Mouse (Mus musculus) hindbrain, embryonic 11.5 days (tissue): Measurements from ENCODE around the gene Hmga1b. TPM values are rescaled to one million over a fixed set of nuclear protein-coding genes. Genes with fewer than 3 reads are reported as not detected.
A peak's percentile ranks its signal among the peaks of the same experiment; 100 is the strongest.
"Not testable (repeated sequence)": the region's sequence is repeated elsewhere in the genome, so short reads cannot be mapped to it uniquely, and the experiment has no call there.

Experiments used
- ATAC-seq: fragments of 200-750 bp; cut with Nextera tagmentation; 2 replicates; pipeline ENCODE4 v1.8.0; 2017; ENCODE audit warnings: mild to moderate bottlenecking, moderate TSS enrichment, moderate library complexity; ENCODE audit not compliant: low FRiP score
- DNase-seq: peaks from one replicate; pipeline ENCODE4 v3.0.0-alpha.2; 2015; ENCODE audit warnings: low spot score
- H3K27ac ChIP-seq: fragments of 300-500 bp; sonication (generic); 2 replicates; pipeline ENCODE4 v1.5.1; 2014; ENCODE audit warnings: mild to moderate bottlenecking, low read depth, low read length
- H3K27me3 ChIP-seq: fragments of 300-500 bp; sonication (generic); 2 replicates; pipeline ENCODE4 v1.6.1; 2014; ENCODE audit warnings: mild to moderate bottlenecking, low read length, moderate library complexity, mixed read lengths; ENCODE audit not compliant: control insufficient read depth, insufficient read depth
- H3K36me3 ChIP-seq: fragments of 300-500 bp; sonication (generic); 2 replicates; pipeline ENCODE4 v1.6.1; 2014; ENCODE audit warnings: mild to moderate bottlenecking, low read length, moderate library complexity, mixed read lengths; ENCODE audit not compliant: control insufficient read depth, insufficient read depth
- H3K4me1 ChIP-seq: fragments of 300-500 bp; sonication (generic); replicated peaks from 2 replicates; pipeline ENCODE4 v1.6.1; 2014; ENCODE audit warnings: low read length, mixed read lengths; ENCODE audit not compliant: control insufficient read depth, insufficient read depth
- H3K4me2 ChIP-seq: fragments of 300-500 bp; sonication (generic); replicated peaks from 2 replicates; pipeline ENCODE4 v1.6.1; 2014; ENCODE audit warnings: mild to moderate bottlenecking, low read depth, low read length
- H3K4me3 ChIP-seq: fragments of 300-500 bp; sonication (generic); 2 replicates; pipeline ENCODE4 v1.5.1; 2014; ENCODE audit warnings: low read depth, low read length
- H3K9ac ChIP-seq: fragments of 300-500 bp; sonication (generic); 2 replicates; pipeline ENCODE4 v1.6.1; 2014; ENCODE audit warnings: low read depth, low read length
- H3K9me3 ChIP-seq: fragments of 300-500 bp; sonication (generic); 2 replicates; pipeline ENCODE4 v1.6.1; 2016; ENCODE audit warnings: low read length; ENCODE audit not compliant: control insufficient read depth
- WGBS: fragments of 180-500 bp; shearing (Covaris S2); extraction: QIAGEN DNeasy Blood & Tissue Kit; methylation state at CpG from one replicate; pipeline ENCODE4 v1.1.7; 2014; 5-methylcytosine and 5-hydroxymethylcytosine counted together
- polyA plus RNA-seq: library from polyadenylated mRNA; unstranded; fragments of >200 nt; fragmentation: Nextera tagmentation; extraction: Ambion mirVana; gene quantifications from 2 replicates; pipeline ENCODE4 v1.2.1, GENCODE M21; 2014

The Hmga1b gene
- polyA plus RNA-seq, 1 experiment from 2014 or later = 5.6 TPM

DNA sequence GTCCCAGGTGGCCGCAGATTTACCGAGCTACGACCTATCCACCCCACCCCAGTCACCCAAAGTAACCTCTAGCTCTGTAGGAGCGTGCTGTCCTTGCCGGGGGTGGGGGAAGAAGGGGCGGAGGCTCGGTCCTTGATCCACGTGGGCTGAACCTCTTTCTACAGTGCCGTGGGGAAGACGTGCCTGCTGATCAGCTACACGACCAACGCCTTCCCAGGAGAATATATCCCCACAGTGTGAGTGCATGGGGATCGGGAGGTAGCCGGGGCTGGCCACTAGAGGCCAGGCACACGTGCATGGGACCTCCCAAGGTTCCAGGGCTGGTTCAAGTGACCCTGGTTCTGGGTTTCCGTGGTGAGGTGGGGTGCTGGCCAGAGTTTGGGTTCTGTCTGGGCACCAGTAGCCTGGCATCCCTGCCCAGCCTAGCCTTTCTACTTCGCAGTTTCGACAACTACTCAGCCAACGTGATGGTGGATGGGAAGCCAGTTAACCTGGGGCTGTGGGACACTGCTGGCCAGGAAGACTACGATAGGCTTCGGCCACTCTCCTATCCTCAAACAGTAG lies 40.4 kb upstream of the Hmga1b start:
- DNase-seq = no peak
- H3K4me1 ChIP-seq = peaks cover 10% of the 10 kb centered on the region
- WGBS = 21% methylated on average over 21 of the region's 21 CpGs

DNA sequence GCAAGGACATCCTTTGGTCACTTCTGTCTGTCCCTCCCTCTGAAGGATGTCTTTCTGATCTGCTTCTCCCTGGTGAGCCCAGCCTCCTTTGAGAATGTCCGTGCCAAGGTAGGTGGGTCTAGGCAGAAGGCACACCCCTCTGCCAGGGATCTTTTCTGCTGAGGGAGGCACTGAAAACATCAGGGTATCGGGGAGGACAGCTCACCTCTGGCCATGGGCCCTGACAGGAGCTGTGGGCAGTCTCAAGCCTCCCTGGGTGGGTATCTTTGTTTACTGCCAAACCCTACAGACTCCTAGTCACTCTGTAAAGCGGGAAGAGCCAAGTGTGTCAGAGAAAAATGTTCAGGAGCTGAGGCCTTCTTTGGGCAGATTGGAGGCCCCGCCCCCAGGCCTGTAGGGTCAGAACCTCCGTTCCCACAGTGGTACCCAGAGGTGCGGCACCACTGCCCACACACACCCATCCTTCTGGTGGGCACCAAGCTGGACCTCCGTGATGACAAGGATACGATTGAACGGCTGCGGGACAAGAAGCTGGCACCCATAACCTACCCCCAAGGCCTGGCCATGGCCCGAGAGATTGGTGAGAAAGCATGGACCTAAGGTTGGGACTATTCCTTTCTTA lies 39.7 kb upstream of the Hmga1b start:
- Histone ChIP-seq H3K9ac (no peak overlapping the region), H3K27ac (no peak overlapping the region), H3K4me1 (peaks cover 10% of the 10 kb centered on the region), H3K9me3 (no peaks in the 10 kb centered on the region), H3K27me3 (peaks cover 2% of the 10 kb centered on the region), H3K4me3 (no peak overlapping the region), H3K4me2 (no peak overlapping the region), H3K36me3 (peaks cover 2% of the 10 kb centered on the region; the same call in 1 of the 2 replicates)
- DNase-seq (no peak), ATAC-seq (no peak)
- WGBS = 86% methylated on average over 11 of the region's 11 CpGs

More for the DNA sequence above, 40.4 kb upstream of the Hmga1b start:
- no peak for ATAC-seq
- Histone ChIP-seq H3K9me3 (no peaks in the 10 kb centered on the region), H3K9ac (peak overlapping the region; percentile 72), H3K36me3 (peaks cover 4% of the 10 kb centered on the region; the same call in 1 of the 2 replicates), H3K4me2 (peak overlapping the region; percentile 88), H3K27me3 (peaks cover 2% of the 10 kb centered on the region), H3K4me3 (peak overlapping the region; percentile 52), H3K27ac (no peak overlapping the region; the same call in 1 of the 2 replicates)

DNA sequence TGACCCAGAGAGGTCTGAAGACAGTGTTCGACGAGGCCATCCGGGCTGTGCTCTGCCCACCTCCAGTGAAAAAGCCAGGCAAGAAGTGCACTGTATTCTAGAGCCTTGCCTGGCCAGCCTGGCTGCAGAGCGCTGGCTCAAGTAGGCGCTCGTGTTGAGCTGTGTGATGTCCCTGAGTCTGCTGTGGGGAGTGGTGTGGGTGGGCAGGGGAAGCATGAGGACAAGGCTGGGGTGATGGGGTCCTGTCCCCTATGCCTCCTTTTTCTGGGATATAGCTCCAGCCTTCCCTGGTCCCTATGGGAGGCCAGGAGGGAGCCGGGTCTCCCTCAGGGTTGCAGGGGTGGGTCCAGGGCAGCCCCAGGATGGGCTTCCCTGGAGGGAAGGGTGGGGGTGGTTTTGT lies 39.1 kb upstream of the Hmga1b start:
- 84% methylated on average over 7 of the region's 7 CpGs for WGBS
- Histone ChIP-seq H3K9ac (no peak overlapping the region), H3K27me3 (peaks cover 2% of the 10 kb centered on the region), H3K4me2 (no peak overlapping the region), H3K4me1 (peaks cover 10% of the 10 kb centered on the region), H3K9me3 (no peaks in the 10 kb centered on the region), H3K27ac (no peak overlapping the region), H3K36me3 (peaks cover 2% of the 10 kb centered on the region; the same call in 1 of the 2 replicates), H3K4me3 (no peak overlapping the region)
- DNase-seq (no peak), ATAC-seq (no peak)

DNA sequence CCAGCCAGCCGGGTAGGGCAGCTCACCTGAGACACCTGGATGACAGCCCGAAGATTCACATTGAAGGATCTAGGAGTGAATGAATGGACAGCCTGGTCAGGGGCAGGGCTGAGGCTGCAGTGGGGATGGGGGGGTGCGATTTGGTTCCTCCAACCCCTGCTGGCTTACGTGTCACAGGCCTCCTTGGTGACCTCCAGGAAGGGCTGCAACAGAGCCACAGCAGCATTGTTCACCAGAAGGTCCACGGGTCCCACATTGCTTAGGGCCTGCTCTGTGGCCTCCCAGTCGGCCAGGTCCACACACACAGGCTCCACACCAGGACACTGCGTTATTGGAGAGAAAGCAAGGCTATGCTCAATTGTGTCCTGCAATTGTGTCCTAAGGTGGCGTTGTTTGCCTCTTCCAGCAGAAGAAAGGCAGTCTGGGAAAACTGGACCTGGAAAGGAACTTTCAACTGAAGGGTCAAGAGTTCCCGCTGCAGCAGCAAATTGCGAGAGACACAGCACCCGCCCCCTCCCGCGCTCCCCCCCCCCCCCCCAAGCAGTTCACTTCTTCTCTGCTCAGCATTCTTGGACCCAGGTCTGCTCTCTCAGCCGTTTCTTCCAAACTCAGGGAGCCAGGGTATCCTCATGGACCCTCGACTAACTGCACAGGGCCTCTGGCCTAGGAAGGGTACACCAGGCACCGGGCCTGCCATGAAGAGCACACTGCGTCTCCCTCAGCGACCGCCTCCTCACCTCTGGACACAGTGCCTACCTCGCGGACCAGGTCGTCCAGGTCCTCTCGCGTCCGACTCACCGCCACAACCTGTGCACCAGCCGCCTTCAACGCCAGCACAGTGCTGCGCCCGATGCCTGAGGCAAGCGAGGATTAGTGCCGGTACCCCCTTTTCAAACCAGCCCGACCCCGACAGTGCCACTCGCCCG lies 36.1 kb upstream of the Hmga1b start:
- Histone ChIP-seq H3K4me2 (peak overlapping the region; percentile 86), H3K27me3 (no peaks in the 10 kb centered on the region; the same call in 1 of the 2 replicates), H3K9me3 (no peaks in the 10 kb centered on the region), H3K4me1 (peaks cover 6% of the 10 kb centered on the region; the same call in 1 of the 2 replicates), H3K9ac (peak overlapping the region; percentile 53), H3K27ac (no peak overlapping the region), H3K4me3 (peak overlapping the region; percentile 50), H3K36me3 (no peaks in the 10 kb centered on the region)
- WGBS = 17% methylated on average over 36 of the region's 36 CpGs
- no peak for DNase-seq
- peak; percentile 55 for ATAC-seq

DNA sequence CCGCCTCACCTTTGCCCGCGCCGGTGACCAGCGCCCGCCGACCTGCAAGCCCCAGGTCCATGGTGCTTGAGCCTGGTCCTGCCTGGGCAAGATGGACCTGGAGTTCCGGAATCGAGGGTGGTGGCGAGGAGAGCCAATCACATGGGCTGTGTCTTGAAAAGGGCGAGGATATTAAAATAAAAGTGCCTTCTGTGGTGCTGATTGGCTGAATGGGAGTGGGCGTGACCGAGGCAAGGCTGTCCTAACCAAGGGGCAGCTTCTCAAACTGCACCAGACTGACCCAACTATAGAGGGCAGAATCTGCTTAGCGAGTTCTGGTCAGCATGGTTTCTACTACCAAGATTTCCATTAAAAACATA lies 35.4 kb upstream of the Hmga1b start, which contains the start of gene Dcxr:
Dcxr (minus strand) TSS at position 113 of the 359 bp plus-strand sequence.
- 0% methylated on average over 14 of the region's 14 CpGs for WGBS
- DNase-seq = peak; percentile 80
- peaks cover 1% of the 10 kb centered on the region; the same call in 1 of the 2 replicates for H3K4me1 ChIP-seq
- peak within 1 kb of the TSS; percentile 53 for H3K9ac ChIP-seq
- peak within 1 kb of the TSS; percentile 50 for H3K4me3 ChIP-seq
- H3K27ac ChIP-seq = no peak within 1 kb of the TSS
- peak within 1 kb of the TSS; percentile 86 for H3K4me2 ChIP-seq
- no peaks in the 10 kb centered on the region; the same call in 1 of the 2 replicates for H3K27me3 ChIP-seq
- no peaks in the 10 kb centered on the region for H3K9me3 ChIP-seq
- no peaks in the 10 kb centered on the region for H3K36me3 ChIP-seq
- peak; percentile 90 for ATAC-seq

DNA sequence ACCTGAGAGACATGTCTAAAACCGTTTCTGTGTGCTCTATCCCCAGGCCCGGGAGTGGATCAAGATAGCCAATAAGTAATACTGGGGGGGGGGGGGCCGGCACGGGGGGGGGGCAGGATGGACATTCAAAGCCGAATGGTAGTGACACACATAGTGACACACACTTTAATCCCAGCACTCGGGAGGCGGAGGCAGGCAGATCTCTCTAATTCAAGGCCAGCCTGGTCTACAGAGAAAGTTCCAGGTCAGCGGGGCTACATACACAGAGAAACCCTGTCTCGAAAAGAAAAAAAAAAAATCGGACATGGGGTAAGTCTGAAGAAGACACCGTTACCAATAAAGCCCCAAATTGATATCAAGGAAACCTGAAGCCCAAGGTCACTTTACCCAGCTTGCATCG lies 35.0 kb upstream of the Hmga1b start:
- DNase-seq (no peak), ATAC-seq (no peak)
- H3K4me2 ChIP-seq = no peak overlapping the region
- no peak overlapping the region for H3K9ac ChIP-seq
- no peak overlapping the region for H3K4me3 ChIP-seq
- no peaks in the 10 kb centered on the region for H3K36me3 ChIP-seq
- no peaks in the 10 kb centered on the region for H3K27me3 ChIP-seq
- no peaks in the 10 kb centered on the region for H3K4me1 ChIP-seq
- H3K27ac ChIP-seq = no peak overlapping the region
- WGBS = 58% methylated on average over 12 of the region's 12 CpGs
- no peaks in the 10 kb centered on the region for H3K9me3 ChIP-seq

DNA sequence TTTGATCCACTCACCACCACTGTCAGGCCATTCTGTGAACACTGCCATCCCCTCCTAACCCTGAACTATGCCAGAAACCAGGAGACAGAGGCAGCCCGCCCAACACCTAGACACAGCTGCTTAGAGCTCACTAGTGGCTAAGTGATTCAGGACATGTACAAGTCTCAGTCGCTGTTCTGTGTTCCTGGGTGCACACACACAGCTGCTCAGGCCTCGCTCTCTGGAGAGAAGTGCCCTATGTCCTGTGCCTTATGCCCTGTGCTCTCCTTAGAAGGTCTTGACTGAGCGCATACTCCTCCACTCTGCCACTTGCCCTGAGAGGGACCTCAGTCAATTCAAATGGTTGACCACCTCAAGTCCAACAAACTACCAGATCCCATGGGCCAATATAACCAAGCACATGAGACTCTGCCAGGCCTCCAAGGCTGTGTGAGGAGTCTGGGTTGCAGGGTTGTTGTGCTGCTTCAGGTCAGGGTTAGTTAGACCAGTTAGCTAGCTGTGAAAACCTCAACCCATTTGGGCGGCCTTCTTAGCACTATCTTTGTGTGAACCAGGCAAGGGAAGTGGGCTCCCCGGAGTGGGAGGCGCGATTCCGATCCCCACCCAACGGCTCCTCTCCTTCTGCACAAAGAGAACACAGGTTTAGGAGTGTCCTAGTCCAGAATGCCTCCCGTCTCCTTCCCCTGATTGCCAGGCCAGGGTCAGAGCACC lies 33.9 kb upstream of the Hmga1b start:
- Histone ChIP-seq H3K4me2 (no peak overlapping the region; the same call in 1 of the 2 replicates), H3K4me1 (no peaks in the 10 kb centered on the region), H3K4me3 (no peak overlapping the region), H3K9ac (no peak overlapping the region), H3K27ac (no peak overlapping the region), H3K36me3 (no peaks in the 10 kb centered on the region), H3K27me3 (no peaks in the 10 kb centered on the region), H3K9me3 (no peaks in the 10 kb centered on the region)
- 76% methylated on average over 11 of the region's 11 CpGs for WGBS
- DNase-seq = no peak
- ATAC-seq = no peak

DNA sequence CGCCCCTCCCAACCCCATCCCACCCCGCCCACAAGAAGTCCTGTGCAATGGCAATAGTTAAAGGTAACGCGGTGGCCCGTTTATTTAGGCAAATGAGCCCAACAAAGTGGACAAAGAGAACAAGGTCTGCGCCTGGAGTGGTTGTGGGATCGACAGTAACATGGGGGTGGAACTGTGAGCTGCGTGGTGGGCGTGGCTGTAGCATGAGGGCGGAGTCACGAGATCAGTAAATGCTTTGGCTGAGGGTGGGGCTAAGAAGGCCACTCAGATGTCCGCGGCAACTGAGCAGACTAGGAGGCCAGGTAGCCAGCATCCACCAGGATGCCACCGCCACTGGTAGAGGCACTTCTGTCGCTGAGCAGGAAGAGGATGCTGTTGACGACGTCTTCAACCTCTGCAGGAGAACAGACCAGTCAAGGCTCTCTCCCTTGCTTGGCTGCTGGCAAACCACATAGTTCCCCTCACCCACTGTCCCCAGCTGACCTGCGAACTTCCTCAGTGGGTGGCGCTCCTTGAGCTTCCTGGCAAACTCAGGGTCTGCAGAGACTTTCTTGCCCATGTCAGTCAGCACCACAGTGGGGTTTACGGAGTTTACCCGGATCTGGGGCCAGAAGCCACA lies 33.1 kb upstream of the Hmga1b start:
- H3K27ac ChIP-seq, H3K9ac ChIP-seq, H3K36me3 ChIP-seq, H3K9me3 ChIP-seq, H3K27me3 ChIP-seq, ATAC-seq, H3K4me3 ChIP-seq, H3K4me1 ChIP-seq: not testable (repeated sequence)
- peak; percentile 72 for DNase-seq
- H3K4me2 ChIP-seq = peak overlapping the region; percentile 23; the same call in 1 of the 2 replicates
- 1% methylated on average over 17 of the region's 21 CpGs for WGBS
